Mouse (Mus musculus): ENCODE results near the gene Clec1b. TPM values are rescaled to one million over a fixed set of nuclear protein-coding genes. Genes with fewer than 3 reads are reported as not detected.

Gene Clec1b
- polyA plus RNA-seq, 1 experiment from 2014 or later, result 11.8 TPM

DNA sequence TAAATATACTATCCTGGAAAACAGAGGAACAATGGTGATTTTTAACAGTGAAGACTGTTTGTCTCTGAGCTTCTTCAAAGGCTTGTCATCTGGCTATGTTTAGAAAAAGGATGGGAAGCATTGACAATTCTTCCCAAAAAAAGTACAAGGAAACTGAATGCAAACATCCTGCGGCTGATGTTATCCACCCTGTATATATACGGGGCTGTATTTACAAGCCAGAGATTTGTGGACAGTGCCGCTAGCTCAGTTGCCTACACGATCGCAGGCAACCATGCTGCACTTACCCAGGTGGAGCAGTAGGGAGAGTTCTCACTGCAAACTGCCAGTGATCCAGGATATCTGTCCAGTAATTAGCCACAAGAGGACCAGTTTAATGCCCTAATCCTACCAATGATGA, 28.1 kb downstream of the Clec1b start:
- Histone ChIP-seq H3K36me3 (ENCODE audit: control insufficient read depth, insufficient read depth, low read length) (no peaks in the 10 kb centered on the region), H3K9me3 (ENCODE audit: control insufficient read depth, low read length) (no peaks in the 10 kb centered on the region), H3K4me2 (ENCODE audit: low read depth) (no peak overlapping the region), H3K4me3 (ENCODE audit: low read depth, low read length) (no peak overlapping the region), H3K27me3 (ENCODE audit: control insufficient read depth, insufficient read depth, low read length) (no peaks in the 10 kb centered on the region), H3K27ac (ENCODE audit: low read depth, low read length) (no peak overlapping the region), H3K4me1 (ENCODE audit: control insufficient read depth, insufficient read depth, low read length) (no peaks in the 10 kb centered on the region), H3K9ac (ENCODE audit: low read length) (no peak overlapping the region)
- ATAC-seq (ENCODE audit: insufficient read depth, low FRiP score, low TSS enrichment), result no peak
- DNase-seq (ENCODE audit: low spot score), result no peak
- whole genome bisulfite sequencing, result 71% methylated on average over 5 of the region's 5 CpGs

DNA sequence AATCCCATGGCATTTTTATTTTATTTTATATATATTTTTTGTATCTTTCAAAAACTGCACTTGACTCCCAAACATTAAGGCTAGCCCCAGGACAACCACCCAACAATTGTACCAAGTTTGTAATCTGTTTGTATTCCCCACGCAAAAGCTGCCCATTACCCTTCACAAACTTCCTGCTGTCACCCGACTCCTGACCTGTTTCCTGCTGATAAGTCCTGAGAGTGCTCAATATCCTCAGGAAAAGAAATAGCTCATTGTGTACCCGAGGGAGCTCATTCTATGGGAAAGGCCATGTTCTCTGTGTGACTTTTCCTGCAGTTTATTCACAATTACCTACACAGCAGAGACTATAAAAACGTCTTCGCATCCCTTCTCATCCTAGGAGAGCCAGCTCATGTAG, 28.7 kb downstream of the Clec1b start:
- WGBS, result 40% methylated on average over 5 of the region's 5 CpGs
- Histone ChIP-seq H3K4me3 (ENCODE audit: low read depth, low read length) (no peak overlapping the region), H3K27ac (ENCODE audit: low read depth, low read length) (no peak overlapping the region), H3K4me1 (ENCODE audit: control insufficient read depth, insufficient read depth, low read length) (no peaks in the 10 kb centered on the region), H3K4me2 (ENCODE audit: low read depth) (no peak overlapping the region), H3K27me3 (ENCODE audit: control insufficient read depth, insufficient read depth, low read length) (no peaks in the 10 kb centered on the region), H3K9ac (ENCODE audit: low read length) (no peak overlapping the region), H3K9me3 (ENCODE audit: control insufficient read depth, low read length) (no peaks in the 10 kb centered on the region), H3K36me3 (ENCODE audit: control insufficient read depth, insufficient read depth, low read length) (no peaks in the 10 kb centered on the region)
- DNase-seq (ENCODE audit: low spot score), result peak; percentile 13
- no peak for ATAC-seq (ENCODE audit: insufficient read depth, low FRiP score, low TSS enrichment)

DNA sequence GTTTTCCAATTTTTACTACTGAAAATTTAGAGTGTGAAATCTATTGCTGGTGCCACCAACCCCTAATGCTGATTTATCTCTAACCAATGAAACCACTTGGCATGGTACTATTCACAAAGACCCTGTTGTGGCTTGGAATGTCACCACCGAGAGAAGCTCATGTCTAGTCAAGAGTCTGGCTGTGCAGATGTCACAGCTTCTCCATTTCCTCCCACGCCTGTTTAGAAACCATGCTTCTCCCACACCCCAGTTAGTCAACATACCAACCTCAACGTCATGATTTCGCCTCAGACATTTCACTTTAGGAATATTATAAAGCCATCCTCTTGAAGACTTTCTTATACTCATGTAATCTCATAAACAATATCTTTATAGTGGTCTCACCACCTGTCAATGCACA, 30.2 kb downstream of the Clec1b start:
- H3K27me3 ChIP-seq (ENCODE audit: control insufficient read depth, insufficient read depth, low read length), result no peaks in the 10 kb centered on the region
- no peak for DNase-seq (ENCODE audit: low spot score)
- 80% methylated on average over 4 of the region's 4 CpGs for WGBS

DNA sequence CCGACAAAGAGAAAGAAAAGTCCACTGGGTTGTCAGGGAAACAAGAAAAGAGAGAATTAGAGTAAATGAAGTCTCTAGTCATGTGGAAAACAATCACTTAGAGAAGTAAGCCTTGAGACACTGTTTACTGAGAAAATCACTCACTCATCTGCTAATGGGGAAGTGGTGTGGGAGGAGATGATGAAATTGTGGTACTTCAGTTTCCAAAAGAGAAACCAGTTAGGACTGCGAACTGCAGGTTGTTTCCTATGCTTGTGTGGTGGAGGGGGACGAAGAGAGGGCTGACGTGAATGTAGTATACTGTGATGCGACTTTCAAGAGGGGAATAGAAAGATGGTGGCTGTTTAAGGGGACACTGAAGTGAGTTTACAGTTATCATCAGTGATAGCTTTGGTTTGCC, 37.1 kb downstream of the Clec1b start:
- 74% methylated on average over 5 of the region's 5 CpGs for WGBS
- H3K4me2 ChIP-seq (ENCODE audit: low read depth), result no peak overlapping the region

More for the DNA sequence above, 30.2 kb downstream of the Clec1b start:
- Histone ChIP-seq H3K9ac (ENCODE audit: low read length) (no peak overlapping the region), H3K4me2 (ENCODE audit: low read depth) (no peak overlapping the region), H3K4me3 (ENCODE audit: low read depth, low read length) (no peak overlapping the region), H3K36me3 (ENCODE audit: control insufficient read depth, insufficient read depth, low read length) (no peaks in the 10 kb centered on the region), H3K4me1 (ENCODE audit: control insufficient read depth, insufficient read depth, low read length) (no peaks in the 10 kb centered on the region), H3K27ac (ENCODE audit: low read depth, low read length) (no peak overlapping the region), H3K9me3 (ENCODE audit: control insufficient read depth, low read length) (no peaks in the 10 kb centered on the region)
- no peak for ATAC-seq (ENCODE audit: insufficient read depth, low FRiP score, low TSS enrichment)

DNA sequence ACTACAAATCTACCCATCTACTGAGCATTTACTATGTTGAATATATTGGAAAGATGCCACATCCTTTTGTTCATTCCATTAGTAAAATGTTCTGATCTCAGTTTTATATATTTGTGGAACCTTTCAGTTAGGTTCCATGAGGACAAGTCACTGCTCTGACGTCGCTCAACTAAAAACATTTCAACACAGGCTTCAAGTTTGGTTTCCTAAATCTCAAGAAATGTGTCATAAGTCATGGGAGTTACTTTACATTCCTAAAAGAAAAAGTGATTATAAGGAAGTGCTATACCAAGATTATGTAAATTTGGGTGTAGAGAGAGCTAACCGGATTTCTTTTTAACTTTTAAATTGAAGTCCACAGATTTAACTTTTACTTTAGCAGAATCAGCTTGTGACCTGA, 38.9 kb downstream of the Clec1b start:
- DNase-seq (ENCODE audit: low spot score), result no peak
- no peak overlapping the region for H3K4me3 ChIP-seq (ENCODE audit: low read depth, low read length)
- H3K9ac ChIP-seq (ENCODE audit: low read length), result no peak overlapping the region
- no peaks in the 10 kb centered on the region for H3K36me3 ChIP-seq (ENCODE audit: control insufficient read depth, insufficient read depth, low read length)
- no peak for ATAC-seq (ENCODE audit: insufficient read depth, low FRiP score, low TSS enrichment)
- H3K9me3 ChIP-seq (ENCODE audit: control insufficient read depth, low read length), result no peaks in the 10 kb centered on the region
- no peaks in the 10 kb centered on the region for H3K27me3 ChIP-seq (ENCODE audit: control insufficient read depth, insufficient read depth, low read length)
- H3K4me1 ChIP-seq (ENCODE audit: control insufficient read depth, insufficient read depth, low read length), result no peaks in the 10 kb centered on the region
- 87% methylated on average over 3 of the region's 3 CpGs for WGBS
- H3K27ac ChIP-seq (ENCODE audit: low read depth, low read length), result no peak overlapping the region
- H3K4me2 ChIP-seq (ENCODE audit: low read depth), result no peak overlapping the region

More for the DNA sequence above, 37.1 kb downstream of the Clec1b start:
- Histone ChIP-seq H3K9me3 (ENCODE audit: control insufficient read depth, low read length) (no peaks in the 10 kb centered on the region), H3K4me3 (ENCODE audit: low read depth, low read length) (no peak overlapping the region), H3K27me3 (ENCODE audit: control insufficient read depth, insufficient read depth, low read length) (no peaks in the 10 kb centered on the region), H3K27ac (ENCODE audit: low read depth, low read length) (no peak overlapping the region), H3K9ac (ENCODE audit: low read length) (no peak overlapping the region), H3K36me3 (ENCODE audit: control insufficient read depth, insufficient read depth, low read length) (no peaks in the 10 kb centered on the region), H3K4me1 (ENCODE audit: control insufficient read depth, insufficient read depth, low read length) (no peaks in the 10 kb centered on the region)
- DNase-seq (ENCODE audit: low spot score) (no peak), ATAC-seq (ENCODE audit: insufficient read depth, low FRiP score, low TSS enrichment) (no peak)

DNA sequence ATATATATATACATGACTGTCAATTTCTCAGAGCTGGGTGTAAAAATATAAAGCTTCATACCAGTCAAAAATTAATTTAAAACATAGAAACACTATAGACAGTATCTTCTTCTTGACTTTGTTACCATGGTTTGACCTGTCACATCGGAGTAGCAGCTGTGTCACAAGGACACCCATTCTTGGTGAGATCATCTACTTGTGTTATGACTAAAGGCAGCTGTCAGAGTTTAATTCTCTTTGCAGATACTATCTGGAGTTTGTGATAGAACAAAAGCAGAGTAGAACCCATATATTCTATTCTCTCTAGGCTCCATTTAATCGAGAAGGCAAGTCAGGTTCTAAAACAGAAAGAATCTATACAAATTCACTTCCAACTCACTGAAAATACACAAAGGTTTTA, 40.9 kb downstream of the Clec1b start:
- Histone ChIP-seq H3K4me1 (ENCODE audit: control insufficient read depth, insufficient read depth, low read length) (no peaks in the 10 kb centered on the region), H3K9ac (ENCODE audit: low read length) (no peak overlapping the region), H3K4me2 (ENCODE audit: low read depth) (no peak overlapping the region), H3K36me3 (ENCODE audit: control insufficient read depth, insufficient read depth, low read length) (no peaks in the 10 kb centered on the region), H3K9me3 (ENCODE audit: control insufficient read depth, low read length) (no peaks in the 10 kb centered on the region), H3K27me3 (ENCODE audit: control insufficient read depth, insufficient read depth, low read length) (no peaks in the 10 kb centered on the region), H3K4me3 (ENCODE audit: low read depth, low read length) (no peak overlapping the region), H3K27ac (ENCODE audit: low read depth, low read length) (no peak overlapping the region)
- 86% methylated on average over 2 of the region's 2 CpGs for WGBS
- no peak for DNase-seq (ENCODE audit: low spot score)
- no peak for ATAC-seq (ENCODE audit: insufficient read depth, low FRiP score, low TSS enrichment)

DNA sequence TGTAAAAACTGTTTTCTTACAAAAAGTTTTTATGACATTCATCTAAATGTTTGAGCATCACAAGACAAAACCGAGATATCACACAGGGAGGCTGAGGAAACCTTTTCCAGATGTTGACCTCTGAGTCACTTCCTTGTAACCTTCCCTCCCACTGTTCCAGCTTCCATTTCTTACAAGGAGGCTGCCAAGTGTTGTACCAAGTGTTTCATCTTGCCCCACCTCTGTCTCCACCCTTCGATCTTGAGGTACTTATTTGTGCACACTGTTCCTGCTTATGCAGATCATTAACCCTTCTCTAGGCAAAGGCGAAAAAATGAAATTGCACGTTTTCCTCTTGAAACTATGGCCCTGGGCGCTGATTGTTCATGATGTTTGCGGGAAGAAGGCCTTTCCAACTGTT, 52.6 kb downstream of the Clec1b start:
- H3K4me1 ChIP-seq (ENCODE audit: control insufficient read depth, insufficient read depth, low read length), result no peaks in the 10 kb centered on the region
- H3K4me2 ChIP-seq (ENCODE audit: low read depth), result no peak overlapping the region
- DNase-seq (ENCODE audit: low spot score) (no peak), ATAC-seq (ENCODE audit: insufficient read depth, low FRiP score, low TSS enrichment) (no peak)
- no peaks in the 10 kb centered on the region for H3K27me3 ChIP-seq (ENCODE audit: control insufficient read depth, insufficient read depth, low read length)
- no peak overlapping the region for H3K9ac ChIP-seq (ENCODE audit: low read length)
- H3K36me3 ChIP-seq (ENCODE audit: control insufficient read depth, insufficient read depth, low read length), result no peaks in the 10 kb centered on the region
- H3K27ac ChIP-seq (ENCODE audit: low read depth, low read length), result no peak overlapping the region
- WGBS, result 80% methylated on average over 6 of the region's 6 CpGs
- H3K9me3 ChIP-seq (ENCODE audit: control insufficient read depth, low read length), result no peaks in the 10 kb centered on the region
- H3K4me3 ChIP-seq (ENCODE audit: low read depth, low read length), result no peak overlapping the region

DNA sequence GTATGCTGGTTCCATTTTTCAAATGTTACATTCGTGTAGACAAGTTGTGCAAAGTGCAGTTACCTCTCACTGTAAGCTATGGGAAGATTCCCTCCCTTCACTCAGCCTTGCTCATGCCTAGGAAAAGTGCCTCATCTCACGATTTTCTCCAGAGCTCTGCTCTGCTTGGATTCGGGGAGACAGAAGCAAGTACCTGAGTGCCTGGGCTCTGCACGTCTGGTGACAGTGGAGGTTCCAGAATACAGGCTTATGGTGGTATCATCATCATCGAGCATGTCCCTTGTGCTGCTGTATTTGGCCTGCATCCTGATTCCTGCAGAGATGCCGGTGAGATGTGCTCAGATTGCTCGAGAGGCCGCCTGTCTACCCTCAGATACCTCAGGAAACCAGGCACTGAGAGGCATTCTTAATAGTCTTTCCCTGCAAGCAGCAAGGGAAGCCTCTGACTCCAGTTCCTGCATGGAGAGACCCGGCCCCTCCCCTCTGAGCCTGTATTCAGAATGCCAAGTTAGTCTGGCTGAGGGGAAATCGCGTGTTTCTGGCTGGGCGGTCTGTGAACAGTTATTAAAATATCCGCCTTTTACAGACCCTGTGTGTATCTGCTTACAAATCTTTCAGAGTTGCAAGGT, 54.4 kb downstream of the Clec1b start, which contains the start of gene Clec1a:
Gene Clec1a (minus strand): TSS at position 590 of the 629 bp plus-strand sequence.
- DNase-seq (ENCODE audit: low spot score) (no peak), ATAC-seq (ENCODE audit: insufficient read depth, low FRiP score, low TSS enrichment) (no peak)
- H3K9ac ChIP-seq (ENCODE audit: low read length), result no peak within 1 kb of the TSS
- WGBS, result 64% methylated on average over 13 of the region's 13 CpGs
- no peak within 1 kb of the TSS for H3K27ac ChIP-seq (ENCODE audit: low read depth, low read length)
- no peaks in the 10 kb centered on the region for H3K36me3 ChIP-seq (ENCODE audit: control insufficient read depth, insufficient read depth, low read length)
- no peaks in the 10 kb centered on the region for H3K9me3 ChIP-seq (ENCODE audit: control insufficient read depth, low read length)
- no peaks in the 10 kb centered on the region for H3K27me3 ChIP-seq (ENCODE audit: control insufficient read depth, insufficient read depth, low read length)
- H3K4me3 ChIP-seq (ENCODE audit: low read depth, low read length), result no peak within 1 kb of the TSS
- H3K4me2 ChIP-seq (ENCODE audit: low read depth), result no peak within 1 kb of the TSS
- H3K4me1 ChIP-seq (ENCODE audit: control insufficient read depth, insufficient read depth, low read length), result no peaks in the 10 kb centered on the region

All from neural tube, embryonic 11.5 days (tissue).